Comparison of ENCODE assay signal across 15 mouse cellular contexts in the genomic region with DNA sequence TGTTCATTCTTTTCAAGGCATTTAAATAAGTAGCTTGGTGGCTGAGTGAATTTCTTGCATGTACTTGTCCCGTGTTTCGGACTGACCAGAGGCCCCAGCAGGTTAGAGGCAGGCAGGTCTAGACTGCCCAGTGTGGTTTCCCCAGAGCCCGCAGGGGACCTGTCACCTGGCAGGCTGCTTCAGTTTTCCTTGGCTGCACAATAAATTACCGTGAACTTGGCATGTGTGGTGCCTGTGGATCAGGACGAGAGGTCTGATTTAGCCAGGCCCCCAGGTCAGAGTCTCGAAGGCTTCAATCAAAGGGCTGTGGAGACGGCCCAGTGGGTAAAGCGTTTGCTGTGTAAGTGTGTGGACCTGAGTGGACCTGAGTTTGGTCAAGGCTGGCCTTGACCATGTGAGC. TPM values are rescaled to one million over a fixed set of nuclear protein-coding genes. Genes with fewer than 3 reads are reported as not detected.
DNase-seq lines count a peak whose midpoint lies in the region; ATAC-seq and TF ChIP-seq lines count a peak whose summit lies in the region.
"Had no signal": no experiment of that assay in that cellular context is flagged by ENCODE, and none has a peak within 500 bp of the region (broad histone marks: within the 10 kb centered on the region; RNA-seq: fewer than 3 reads in every experiment).

No protein-coding gene starts in this region.

- H3K79me2 ChIP-seq in liver, adult 2 months (ENCODE audit: control insufficient read depth, insufficient read depth, low read length), result no peaks in the 10 kb centered on the region

- H3K9me3 ChIP-seq in liver, embryonic 12.5 days (replicated peaks), result no peaks in the 10 kb centered on the region
- no peaks in the 10 kb centered on the region for H3K9me3 ChIP-seq in limb, embryonic 11.5 days (ENCODE audit: control insufficient read depth, low read length)
- H3K9me3 ChIP-seq: midbrain, embryonic 12.5 days had no signal

- no peaks in the 10 kb centered on the region for H3K27me3 ChIP-seq in liver, adult 2 months (ENCODE audit: control insufficient read depth, insufficient read depth, low read length)
- no peaks in the 10 kb centered on the region for H3K27me3 ChIP-seq in liver, embryonic 12.5 days (replicated peaks)
- no peaks in the 10 kb centered on the region for H3K27me3 ChIP-seq in limb, embryonic 11.5 days (ENCODE audit: control insufficient read depth, insufficient read depth, low read length)

- no peak overlapping the region for H3K4me2 ChIP-seq in liver, embryonic 12.5 days
- H3K4me2 ChIP-seq in limb, embryonic 11.5 days (ENCODE audit: low read depth, severe bottlenecking), result no peak overlapping the region
- H3K4me2 ChIP-seq: midbrain, embryonic 12.5 days had no signal

- WGBS in liver, adult 2 months, result 68% methylated on average over 8 of the region's 8 CpGs
- 71% methylated on average over 8 of the region's 8 CpGs for WGBS in liver, embryonic 12.5 days (ENCODE audit: insufficient replicate concordance)
- WGBS in limb, embryonic 11.5 days, result 37% methylated on average over 8 of the region's 8 CpGs

- no peaks in the 10 kb centered on the region for H3K4me1 ChIP-seq in liver, adult 2 months (ENCODE audit: control insufficient read depth, insufficient read depth, low read length)
- H3K4me1 ChIP-seq in liver, embryonic 12.5 days, result 0 out of 2 replicates have a peak, but pooled peaks cover 3% of the 10 kb centered on the region
- H3K4me1 ChIP-seq in limb, embryonic 11.5 days (ENCODE audit: control insufficient read depth, insufficient read depth, low read length), result peaks cover 31% of the 10 kb centered on the region

- TF ChIP-seq POLR2A in liver, adult 2 months (IDR thresholded peaks at IDR 0.05; ENCODE audit: extremely low read depth, insufficient read depth, low read length), result no peak

- no peak overlapping the region for H3K4me3 ChIP-seq in liver, adult 2 months (ENCODE audit: insufficient read depth, low read depth, low read length)
- H3K4me3 ChIP-seq in liver, embryonic 12.5 days, result no peak overlapping the region
- H3K4me3 ChIP-seq in limb, embryonic 11.5 days (ENCODE audit: low read depth, low read length), result no peak overlapping the region
- H3K4me3 ChIP-seq: midbrain, embryonic 12.5 days had no signal

- no peaks in the 10 kb centered on the region for H3K36me3 ChIP-seq in liver, adult 2 months (ENCODE audit: control insufficient read depth, insufficient read depth, low read length)
- H3K36me3 ChIP-seq in liver, embryonic 12.5 days, result no peaks in the 10 kb centered on the region
- no peaks in the 10 kb centered on the region for H3K36me3 ChIP-seq in limb, embryonic 11.5 days (ENCODE audit: control insufficient read depth, insufficient read depth, low read length)
- H3K36me3 ChIP-seq: midbrain, embryonic 12.5 days had no signal

- H3K27ac ChIP-seq in liver, adult 2 months (replicated peaks; ENCODE audit: insufficient read depth, low read depth, low read length), result no peak overlapping the region
- H3K27ac ChIP-seq in liver, embryonic 12.5 days, result no peak overlapping the region
- peak overlapping the region; percentile 22 for H3K27ac ChIP-seq in limb, embryonic 11.5 days (replicated peaks; ENCODE audit: low read depth, low read length)
- H3K27ac ChIP-seq: liver, embryonic 14.5 days; midbrain, embryonic 12.5 days had no signal

- no peak for TF ChIP-seq CTCF in liver, adult 2 months (IDR thresholded peaks at IDR 0.05; ENCODE audit: low read depth, low read length)

- ATAC-seq in liver, embryonic 12.5 days, result no peak
- ATAC-seq in limb, embryonic 11.5 days (ENCODE audit: insufficient number of reproducible peaks, low FRiP score, low TSS enrichment, low read depth), result no peak
- ATAC-seq: forebrain, postnatal 0 days; Patski had no signal

- no peak overlapping the region for H3K9ac ChIP-seq in liver, adult 2 months (ENCODE audit: low read depth, low read length)
- H3K9ac ChIP-seq in liver, embryonic 12.5 days, result no peak overlapping the region
- no peak overlapping the region for H3K9ac ChIP-seq in limb, embryonic 11.5 days (ENCODE audit: low read length)
- H3K9ac ChIP-seq: forebrain, postnatal 0 days; liver, embryonic 14.5 days; midbrain, embryonic 12.5 days had no signal

- peak; percentile 55 for DNase-seq in adrenal gland, postnatal 14 days
- no peak for DNase-seq in adrenal gland, adult (ENCODE audit: inconsistent age in 2 of 2, low spot score in 1 of 2)
- DNase-seq in liver, adult 2 months (ENCODE audit: extremely low read depth, low read depth, low spot score), result peak; percentile 59
- DNase-seq in kidney, adult 8-10 months, result peak; percentile 84 to 90
- DNase-seq in limb, embryonic 11.5 days (ENCODE audit: low spot score), result no peak
- DNase-seq in right cerebral cortex, postnatal 10 days (ENCODE audit: low spot score in 2 of 2), result no peak
- no peak for DNase-seq in spleen, postnatal 14 days (ENCODE audit: low spot score in 2 of 2)
- DNase-seq: forebrain, postnatal 0 days; heart, postnatal 10 days; lung, postnatal 10 days; thymus, postnatal 36 days had no signal

RNA-seq across cellular contexts. Expression of a gene that starts 35.4 kb away (rescaled TPM):
- total RNA-seq in adrenal gland, postnatal 14 days (2021), result 60.5 and 60.7 TPM in 2 replicates
- 7.8 and 9.9 TPM in 2 replicates for total RNA-seq in liver, adult 2 months (2014; rRNA removed)
- polyA plus RNA-seq in liver, adult 2 months (2012; rRNA removed), result 16.1 and 21.9 TPM in 2 replicates
- 7.5 and 11.8 TPM in 2 replicates for polyA plus RNA-seq in liver, embryonic 12.5 days (2016; fragmentation: Nextera tagmentation; extraction: Ambion mirVana)
- 193 and 210 TPM in 2 replicates for polyA plus RNA-seq in limb, embryonic 11.5 days (2014; fragmentation: Nextera tagmentation; extraction: Ambion mirVana)

Comparison
In these comparisons a context has a peak if more than half of its experiments do, and no peak if none do; other contexts are left out.
1. DNase-seq: peak in adrenal gland, postnatal 14 days (single experiment), liver, adult 2 months (single experiment) and kidney, adult 8-10 months (2 of 2); none in adrenal gland, adult (0 of 2), limb, embryonic 11.5 days (single experiment), right cerebral cortex, postnatal 10 days (0 of 2) and spleen, postnatal 14 days (0 of 2).